Mouse (Mus musculus): ENCODE measurements around the gene Asl.

GRCm38 (mm10) chr5:130047013-130047412, 18.0 kb upstream of the Asl start:
- TF ChIP-seq CTCF (IDR thresholded peaks at IDR 0.05; ENCODE audit: control insufficient read depth, insufficient read depth, insufficient replicate concordance, low read depth, low read length) (peak; percentile 57; the same call in 1 of the 2 replicates), POLR2A (IDR thresholded peaks at IDR 0.05; ENCODE audit: control insufficient read depth, low read depth, low read length) (no peak)
